Mouse (Mus musculus): ENCODE measurements around the gene Pam.

DNA sequence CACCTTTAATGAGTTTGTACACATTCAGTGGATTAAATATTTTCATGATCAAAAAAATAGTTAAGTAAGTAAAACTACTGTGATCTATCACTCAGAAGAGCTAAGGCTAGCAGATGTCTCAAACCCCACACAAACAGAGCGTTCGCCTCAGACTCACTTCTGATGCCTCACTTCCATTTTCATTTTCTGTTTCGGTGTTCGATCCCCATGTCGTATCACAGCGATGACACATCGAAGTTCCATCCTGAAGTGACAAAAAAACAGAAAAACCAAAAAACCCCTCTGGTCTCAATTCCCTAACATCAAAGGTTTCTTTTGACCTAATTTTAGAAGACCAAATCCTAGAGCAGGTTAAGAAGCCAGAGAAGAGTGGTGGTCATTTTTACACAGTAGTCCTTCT, 349.2 kb downstream of the Pam start:
- TF ChIP-seq CTCF (conservative IDR thresholded peaks at IDR 0.05; ENCODE audit: insufficient read depth, insufficient read length, low read depth, low read length) (no peak), POLR2A (IDR thresholded peaks at IDR 0.05; ENCODE audit: low read depth, low read length) (no peak)

Measured in kidney, adult 2 months (tissue).